Mouse (Mus musculus) spleen, adult 2 months (tissue): ENCODE data around the gene Eef2kmt.

Experiments used
- CTCF ChIP-seq: fragments of 200-500 bp; IDR thresholded peaks from 2 replicates; pipeline ENCODE4 v1.5.1; 2011; ENCODE audit warnings: mild to moderate bottlenecking, inconsistent platforms; ENCODE audit not compliant: insufficient read depth, insufficient read length, insufficient replicate concordance; ENCODE audit errors: extremely low read depth
- POLR2A ChIP-seq: fragments of 200-500 bp; IDR thresholded peaks from 2 replicates; pipeline ENCODE4 v1.6.1; 2011; ENCODE audit warnings: low read depth, low read length, inconsistent platforms

- TF ChIP-seq CTCF (no peak), POLR2A (no peak)
Measured at GRCm38 (mm10) chr16:5263926-5264325, 8.1 kb upstream of the Eef2kmt start.
